Mouse (Mus musculus): Measurements from ENCODE around the gene Dld.

DNA sequence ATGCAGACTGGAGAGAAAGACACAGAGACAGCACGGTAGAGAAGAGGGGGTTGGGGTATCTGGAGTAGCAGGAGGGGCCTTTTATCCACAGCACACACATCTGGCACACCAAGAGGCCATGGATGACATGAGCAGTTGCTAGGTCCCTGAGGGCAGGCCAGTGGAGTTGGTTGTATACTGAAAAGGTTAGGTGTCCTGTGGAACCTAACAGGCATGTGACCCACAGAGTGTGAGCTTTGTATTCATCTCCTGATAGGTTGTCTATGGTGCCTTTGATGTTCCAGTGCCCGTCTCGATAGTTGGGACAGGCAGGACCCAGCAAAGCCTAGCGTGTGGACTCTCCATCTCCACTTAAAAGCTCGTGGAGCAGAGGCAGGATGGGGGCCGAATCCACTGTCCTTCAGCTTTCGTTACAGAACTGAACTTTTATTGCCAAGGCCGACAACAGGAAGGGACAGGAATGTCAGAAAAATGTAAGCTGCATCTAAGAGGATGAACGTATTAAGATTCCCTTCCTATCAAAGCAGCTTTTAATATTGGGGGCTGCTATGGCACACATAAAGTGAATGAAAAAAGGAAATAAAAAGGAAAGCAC lies 39.5 kb downstream of the Dld start:
- TF ChIP-seq POLR2A (IDR thresholded peaks at IDR 0.05; ENCODE audit: low read depth, low read length): no peak
- TF ChIP-seq CTCF (IDR thresholded peaks at IDR 0.05; ENCODE audit: borderline replicate concordance, insufficient read depth, low read length): no peak

Data from embryonic fibroblast, embryonic 13.5 days (primary cell).